Mouse (Mus musculus) large intestine, adult 2 months (tissue): ENCODE data around the gene Ssbp2. TPM values are rescaled to one million over a fixed set of nuclear protein-coding genes. Genes with fewer than 3 reads are reported as not detected.

Experiments used
- DNase-seq: peaks from one replicate; pipeline ENCODE4 v3.0.0-alpha.2; 2012; ENCODE audit warnings: low read depth, low spot score
- WGBS: fragments of 180-500 bp; shearing (Covaris S2); methylation state at CpG from one replicate; pipeline ENCODE4 v1.1.7; 2018; 5-methylcytosine and 5-hydroxymethylcytosine counted together
- polyA plus RNA-seq: library from polyadenylated mRNA; depleted of rRNA; stranded (reverse); fragments of >200 nt; gene quantifications from 2 replicates; pipeline ENCODE4 v1.2.3, GENCODE M21; 2012; rRNA removed

Gene Ssbp2
- 8.2 and 9.7 TPM in 2 replicates for polyA plus RNA-seq

- DNase-seq, result no peak
- 11% methylated on average over 29 of the region's 29 CpGs for WGBS
Observed at GRCm38 (mm10) chr13:91459896-91460620, at the start of gene Ssbp2. TSS of gene Ssbp2 (plus strand) at chr13:91460283.

GRCm38 (mm10) chr13:91413752-91414503 lies 46.2 kb upstream of the Ssbp2 start:
- 72% methylated on average over 5 of the region's 5 CpGs for WGBS
- no peak for DNase-seq

GRCm38 (mm10) chr13:91415896-91416295 lies 44.2 kb upstream of the Ssbp2 start:
- no peak for DNase-seq
- 72% methylated on average over 4 of the region's 4 CpGs for WGBS

GRCm38 (mm10) chr13:91416698-91417097 lies 43.4 kb upstream of the Ssbp2 start:
- no peak for DNase-seq
- WGBS, result 80% methylated on average over 2 of the region's 2 CpGs

- peak; percentile 7 for DNase-seq
Observed at GRCm38 (mm10) chr13:91421387-91421949, 38.6 kb upstream of the Ssbp2 start.

GRCm38 (mm10) chr13:91430867-91431266 lies 29.2 kb upstream of the Ssbp2 start:
- WGBS, result 50% methylated on average over 5 of the region's 5 CpGs
- no peak for DNase-seq

More at GRCm38 (mm10) chr13:91421387-91421949, 38.6 kb upstream of the Ssbp2 start:
- 16% methylated on average over 9 of the region's 9 CpGs for WGBS

- no peak for DNase-seq
- 71% methylated on average over 12 of the region's 12 CpGs for WGBS
Observed at GRCm38 (mm10) chr13:91431392-91432355, 28.4 kb upstream of the Ssbp2 start.

- DNase-seq, result no peak
- WGBS, result 84% methylated on average over 11 of the region's 11 CpGs
Observed at GRCm38 (mm10) chr13:91433021-91433420, 27.1 kb upstream of the Ssbp2 start.

GRCm38 (mm10) chr13:91437931-91438330 lies 22.2 kb upstream of the Ssbp2 start:
- 70% methylated on average over 3 of the region's 3 CpGs for WGBS
- no peak for DNase-seq

GRCm38 (mm10) chr13:91441476-91441875 lies 18.6 kb upstream of the Ssbp2 start:
- no peak for DNase-seq
- 91% methylated on average over 5 of the region's 5 CpGs for WGBS

- no peak for DNase-seq
- 77% methylated on average over 2 of the region's 2 CpGs for WGBS
Observed at GRCm38 (mm10) chr13:91446728-91447127, 13.4 kb upstream of the Ssbp2 start.

- WGBS, result 70% methylated on average over 5 of the region's 5 CpGs
Observed at GRCm38 (mm10) chr13:91448936-91449335, 11.1 kb upstream of the Ssbp2 start.

GRCm38 (mm10) chr13:91451405-91452166 lies 8.5 kb upstream of the Ssbp2 start:
- WGBS, result 67% methylated on average over 3 of the region's 3 CpGs
- no peak for DNase-seq

More at GRCm38 (mm10) chr13:91448936-91449335, 11.1 kb upstream of the Ssbp2 start:
- DNase-seq, result no peak

- 88% methylated on average over 3 of the region's 3 CpGs for WGBS
Observed at GRCm38 (mm10) chr13:91452269-91452668, 7.8 kb upstream of the Ssbp2 start.

GRCm38 (mm10) chr13:91453236-91453635 lies 6.8 kb upstream of the Ssbp2 start:
- DNase-seq, result no peak
- WGBS, result 62% methylated on average over 3 of the region's 3 CpGs

More at GRCm38 (mm10) chr13:91452269-91452668, 7.8 kb upstream of the Ssbp2 start:
- DNase-seq, result no peak

- 53% methylated on average over 2 of the region's 2 CpGs for WGBS
Observed at GRCm38 (mm10) chr13:91456041-91456440, 4.0 kb upstream of the Ssbp2 start.

GRCm38 (mm10) chr13:91456735-91457134 lies 3.3 kb upstream of the Ssbp2 start:
- DNase-seq, result no peak
- 81% methylated on average over 3 of the region's 3 CpGs for WGBS

More at GRCm38 (mm10) chr13:91456041-91456440, 4.0 kb upstream of the Ssbp2 start:
- no peak for DNase-seq

GRCm38 (mm10) chr13:91457974-91458373 lies 2.1 kb upstream of the Ssbp2 start:
- 47% methylated on average over 4 of the region's 4 CpGs for WGBS
- DNase-seq, result no peak

- DNase-seq, result no peak
- 64% methylated on average over 4 of the region's 4 CpGs for WGBS
Observed at GRCm38 (mm10) chr13:91459489-91459888, 594 bp upstream of the Ssbp2 start.
